Mouse (Mus musculus): ENCODE data around the gene Pdcd1lg2. TPM values are rescaled to one million over a fixed set of nuclear protein-coding genes. Genes with fewer than 3 reads are reported as not detected.

Pdcd1lg2 gene
- total RNA-seq, 4 experiments from 2014 or later = not detected

DNA sequence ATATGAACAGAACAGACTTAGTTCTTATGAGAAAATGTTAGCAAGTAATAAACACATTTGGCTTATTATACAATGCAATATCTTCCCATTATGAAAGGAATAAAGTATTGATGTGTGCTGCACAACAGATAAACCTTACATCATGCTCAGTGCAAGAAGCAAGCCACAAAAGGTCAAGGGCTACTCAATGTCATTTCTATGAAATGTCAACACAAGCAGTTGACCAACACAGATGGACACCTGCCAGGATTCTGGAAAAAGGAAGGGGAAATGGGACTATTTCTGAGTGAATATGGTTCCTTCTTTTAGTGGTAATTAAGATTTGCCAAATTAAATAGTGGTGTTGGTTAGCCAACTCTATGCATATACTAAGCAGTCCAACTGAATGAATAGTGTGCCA, 9.2 kb downstream of the Pdcd1lg2 start:
- DNase-seq = peak; percentile 41

DNA sequence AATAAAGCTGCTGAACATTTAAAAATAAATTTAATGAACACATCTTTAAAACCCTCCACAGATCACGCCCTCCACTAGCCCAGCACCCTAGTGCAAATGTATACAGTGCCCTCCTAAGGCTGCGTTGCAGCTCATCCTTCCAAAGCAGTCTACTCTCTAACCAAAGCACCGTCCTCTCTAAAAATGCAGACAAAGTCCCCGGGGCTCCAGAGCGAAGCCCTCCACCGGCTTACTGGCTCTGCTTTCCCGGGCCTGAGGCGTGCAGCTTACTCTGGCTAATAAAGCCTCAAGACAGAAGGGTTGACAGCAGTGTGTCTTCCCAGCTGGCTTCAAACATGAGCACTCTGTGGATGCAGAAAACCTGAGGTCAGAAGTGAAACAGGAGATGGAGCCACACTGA, 9.7 kb downstream of the Pdcd1lg2 start:
- no peak for DNase-seq

DNA sequence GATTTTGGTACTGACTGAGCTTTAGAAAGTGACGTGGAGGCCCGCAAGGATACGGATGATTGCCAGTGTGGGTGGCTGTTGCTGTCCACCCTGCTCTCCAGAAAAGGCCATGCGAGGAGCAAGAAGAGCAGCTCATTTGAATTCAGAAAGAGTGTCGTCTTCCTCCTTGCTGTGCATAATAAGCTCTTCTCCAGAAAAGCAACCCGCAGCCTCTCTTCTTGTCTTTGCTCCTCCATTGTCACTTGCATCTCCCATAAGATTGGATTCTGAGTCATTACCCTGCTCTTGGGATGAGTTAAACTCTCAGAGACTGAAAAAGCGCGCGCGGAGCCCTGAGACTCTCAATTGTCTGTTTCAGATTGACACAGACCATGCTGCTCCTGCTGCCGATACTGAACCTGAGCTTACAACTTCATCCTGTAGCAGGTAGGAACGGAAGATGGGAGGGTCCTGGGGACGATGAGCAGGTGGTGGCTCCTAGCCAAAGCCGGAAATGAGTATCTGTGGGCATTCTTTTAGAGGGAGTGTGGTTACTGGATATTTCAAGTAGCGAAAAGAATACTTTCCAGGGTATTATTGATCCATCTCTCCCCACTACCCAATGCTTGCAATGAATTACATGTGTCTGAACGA, 11.4 kb downstream of the Pdcd1lg2 start:
- no peak for DNase-seq

DNA sequence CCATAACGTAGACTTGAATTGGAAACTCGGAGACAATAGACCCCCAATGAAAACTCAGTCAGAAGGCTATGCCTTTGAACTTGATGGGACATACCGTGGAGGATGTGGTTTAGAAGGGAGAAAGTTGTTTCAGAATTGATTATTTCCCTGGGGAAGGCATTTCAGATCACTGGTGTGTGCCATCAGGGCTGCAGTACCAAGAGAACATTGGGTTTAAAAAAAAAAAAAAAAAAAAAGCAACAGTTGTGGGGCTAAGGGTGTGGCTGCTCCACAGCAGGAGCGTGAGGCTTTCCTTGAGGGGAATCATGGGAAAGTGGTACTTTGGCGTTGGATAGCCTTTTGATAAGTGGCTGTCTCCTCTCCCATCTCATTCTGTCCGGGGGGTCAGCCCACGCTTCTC, 12.1 kb downstream of the Pdcd1lg2 start:
- DNase-seq = no peak

DNA sequence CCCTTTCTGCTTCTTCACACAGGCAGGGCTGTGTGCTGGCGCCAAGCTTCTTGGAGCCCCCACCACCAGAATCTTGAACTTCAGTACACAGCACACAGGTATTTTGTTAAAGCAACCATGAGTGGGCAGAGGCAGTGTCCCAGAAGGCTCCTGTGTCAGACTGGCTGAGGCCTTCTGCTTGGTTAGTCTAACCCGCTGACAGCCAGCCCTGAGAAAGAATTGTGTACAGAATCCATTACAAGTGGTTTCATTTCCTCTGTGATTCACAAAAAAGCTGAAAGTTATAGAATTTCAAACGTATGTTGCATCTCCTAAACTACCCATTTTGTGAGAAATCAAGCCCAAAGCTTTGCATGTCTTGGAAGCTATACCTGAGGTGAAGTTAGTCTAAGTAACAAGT, 19.8 kb downstream of the Pdcd1lg2 start:
- no peak for DNase-seq

DNA sequence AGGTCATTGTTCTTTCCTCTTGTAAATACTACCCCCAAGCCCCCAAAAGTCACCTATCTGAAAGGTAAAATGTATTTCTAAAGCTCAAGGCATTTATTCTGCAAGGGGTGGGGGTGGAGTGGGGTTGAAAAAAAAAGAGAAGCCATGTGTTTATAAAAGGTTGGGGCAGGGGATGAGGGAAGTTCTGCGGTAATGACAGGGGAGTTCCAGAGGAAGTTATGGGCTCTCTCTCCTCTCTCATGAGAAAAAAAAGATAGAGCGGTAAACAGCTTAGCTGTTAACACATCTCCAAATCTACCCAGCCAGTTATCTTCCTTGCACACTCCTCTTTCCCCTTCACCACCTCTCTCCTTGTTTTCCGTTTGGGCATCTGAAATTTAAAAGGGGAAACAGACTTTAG, 20.2 kb downstream of the Pdcd1lg2 start:
- no peak for DNase-seq

DNA sequence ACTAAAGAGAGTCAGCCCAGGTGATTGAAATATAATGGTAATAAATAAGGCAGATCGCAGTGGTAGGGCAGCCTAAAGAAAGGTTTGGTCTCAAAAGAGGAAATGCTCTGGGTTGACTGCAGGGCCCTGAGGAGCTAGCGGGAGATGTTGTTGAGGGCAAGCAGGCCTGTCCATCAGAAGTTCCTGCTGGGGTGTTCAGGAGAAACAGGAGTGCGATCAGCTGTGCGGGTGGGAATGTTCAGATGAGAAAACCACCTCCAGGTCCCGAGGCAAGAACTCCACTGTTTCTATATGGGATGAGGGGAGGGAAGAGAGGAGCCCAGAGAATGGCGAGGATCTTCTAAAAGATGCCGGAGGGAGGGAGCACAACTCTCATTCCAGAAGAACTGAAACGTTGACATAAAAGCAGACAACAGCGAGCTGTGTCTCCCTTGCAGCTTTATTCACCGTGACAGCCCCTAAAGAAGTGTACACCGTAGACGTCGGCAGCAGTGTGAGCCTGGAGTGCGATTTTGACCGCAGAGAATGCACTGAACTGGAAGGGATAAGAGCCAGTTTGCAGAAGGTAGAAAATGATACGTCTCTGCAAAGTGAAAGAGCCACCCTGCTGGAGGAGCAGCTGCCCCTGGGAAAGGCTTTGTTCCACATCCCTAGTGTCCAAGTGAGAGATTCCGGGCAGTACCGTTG, 26.2 kb downstream of the Pdcd1lg2 start:
- DNase-seq = no peak

DNA sequence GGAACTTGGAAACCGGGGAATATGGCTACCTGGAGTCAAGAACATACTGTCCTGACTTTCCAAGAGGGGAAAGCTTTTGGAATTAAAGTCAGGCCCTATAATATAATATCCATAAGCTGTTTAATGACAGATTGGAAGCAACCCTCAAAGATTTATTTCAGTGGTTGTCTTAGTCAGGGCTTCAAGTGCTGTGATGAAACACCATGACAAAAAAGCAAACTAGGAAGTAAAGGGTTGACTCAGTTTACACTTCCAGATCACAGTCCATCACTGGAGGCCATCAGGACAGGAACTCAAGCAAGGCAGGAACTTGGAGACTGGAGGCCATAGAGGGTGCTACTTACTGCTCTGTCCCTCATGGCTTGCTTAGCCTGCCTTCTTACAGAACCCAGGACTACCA, 27.1 kb downstream of the Pdcd1lg2 start:
- no peak for DNase-seq

DNA sequence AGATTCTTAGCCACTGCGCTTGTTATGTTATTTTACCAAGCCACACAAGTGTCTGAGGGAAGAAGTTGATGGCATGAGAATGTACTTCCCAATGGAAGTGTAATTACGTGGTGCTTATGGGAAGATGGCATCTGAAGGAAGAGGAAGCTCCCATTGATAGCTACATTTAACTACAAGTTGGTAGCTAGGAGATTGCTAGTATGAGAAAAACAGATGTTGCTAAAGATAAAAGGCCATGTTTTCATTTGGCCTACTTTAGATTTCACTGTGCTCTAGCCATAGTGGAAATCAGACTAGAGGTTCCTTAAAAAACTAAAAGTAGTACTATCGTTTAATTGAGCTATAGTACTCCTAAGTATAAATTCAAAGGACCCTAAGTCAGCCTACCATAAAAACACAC, 28.5 kb downstream of the Pdcd1lg2 start:
- DNase-seq = no peak

DNA sequence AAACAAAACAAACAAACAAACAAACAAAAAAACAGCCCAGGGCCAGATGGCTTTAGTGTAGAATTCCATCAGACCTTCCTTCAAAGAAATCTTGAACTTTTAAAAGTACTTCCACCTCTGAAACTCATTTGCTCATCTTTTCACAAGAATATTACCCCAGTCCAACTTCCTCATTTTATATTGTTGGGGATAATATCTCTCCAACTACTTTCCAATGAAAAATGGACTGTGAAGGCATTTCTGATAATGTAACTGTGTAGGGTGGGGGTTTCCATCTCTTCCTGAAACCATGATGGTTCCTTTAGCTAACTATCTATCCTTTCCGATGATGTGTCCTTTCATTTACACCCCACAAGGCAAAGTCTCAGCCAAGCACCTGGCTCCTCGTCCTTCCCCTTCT, 31.8 kb downstream of the Pdcd1lg2 start:
- DNase-seq = no peak

DNA sequence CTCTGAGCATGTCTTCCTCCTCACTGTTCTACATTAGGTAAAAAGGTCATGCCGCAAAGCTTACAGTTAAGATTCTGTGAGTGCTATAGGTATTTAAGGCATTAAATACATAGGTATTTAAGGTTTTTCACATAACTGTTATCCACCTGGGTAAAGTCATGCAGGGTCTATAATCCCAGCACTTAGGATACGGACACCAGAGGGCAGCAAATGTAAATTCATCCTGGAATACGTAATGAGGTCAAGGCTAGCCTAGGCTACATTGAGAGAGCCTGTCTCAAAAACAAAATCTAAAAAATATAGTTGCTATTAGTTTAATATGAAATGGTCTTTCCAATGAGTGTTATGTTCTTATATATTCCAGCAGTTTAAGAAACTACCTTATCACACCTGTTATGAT, 33.6 kb downstream of the Pdcd1lg2 start:
- DNase-seq = no peak

DNA sequence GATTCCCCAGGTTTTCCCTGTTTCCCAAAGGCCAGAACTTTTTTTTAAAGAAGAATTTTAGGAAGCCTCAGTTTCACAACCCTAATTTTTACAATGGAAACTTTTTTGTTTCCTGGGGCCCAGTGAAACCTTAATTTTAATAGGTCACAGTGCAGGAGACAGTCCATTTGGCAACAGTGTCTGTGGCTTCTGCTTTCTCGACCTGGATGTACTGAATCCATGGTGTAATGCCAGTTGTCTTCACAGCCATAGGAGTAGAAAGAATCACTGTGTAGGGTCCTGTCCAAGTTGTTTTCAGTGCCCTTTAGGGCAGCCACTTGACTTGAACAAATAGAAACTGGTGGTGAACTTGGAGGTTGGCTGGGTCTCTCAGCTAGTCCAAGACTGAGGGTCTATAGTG, 37.7 kb downstream of the Pdcd1lg2 start:
- DNase-seq = no peak

DNA sequence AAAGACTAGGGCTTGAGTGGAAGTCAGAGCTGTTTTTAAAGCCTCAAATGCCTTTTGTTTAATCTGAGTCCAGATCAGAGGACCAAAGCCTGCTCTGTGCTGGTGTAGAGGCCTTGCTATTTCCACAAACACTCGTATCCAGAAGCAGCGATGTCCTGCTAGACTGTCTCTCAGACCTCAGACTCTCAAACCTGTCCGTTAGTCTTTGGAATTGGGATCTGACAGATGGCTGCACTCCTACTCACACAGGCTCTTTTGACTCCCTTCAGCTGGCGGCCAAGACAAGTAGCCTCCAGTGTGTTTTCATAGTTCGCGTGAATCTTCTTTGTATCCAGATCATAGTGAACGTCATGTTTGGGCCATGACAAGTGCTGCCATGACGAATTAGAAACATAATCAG, 39.7 kb downstream of the Pdcd1lg2 start:
- no peak for DNase-seq

DNA sequence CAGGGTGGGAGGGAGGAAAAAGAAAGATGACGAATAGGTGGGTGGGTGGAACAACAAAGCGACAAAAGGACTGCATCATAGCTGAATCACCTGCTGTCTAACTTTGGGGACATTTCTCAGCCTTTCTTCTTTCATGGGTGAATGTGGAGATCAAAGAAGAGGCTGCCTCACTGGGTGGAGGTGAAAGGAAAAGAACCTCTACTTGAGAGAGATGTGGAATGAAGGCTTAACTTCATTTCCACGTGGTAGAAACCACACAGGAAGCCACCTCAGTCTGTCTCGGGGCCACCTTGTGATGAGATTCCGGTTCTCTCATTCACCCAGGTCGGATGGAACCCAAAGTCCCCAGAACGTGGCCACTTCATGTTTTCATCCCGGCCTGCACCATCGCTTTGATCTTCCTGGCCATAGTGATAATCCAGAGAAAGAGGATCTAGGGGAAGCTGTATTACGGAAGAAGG, 43.5 kb downstream of the Pdcd1lg2 start:
- DNase-seq = no peak

DNA sequence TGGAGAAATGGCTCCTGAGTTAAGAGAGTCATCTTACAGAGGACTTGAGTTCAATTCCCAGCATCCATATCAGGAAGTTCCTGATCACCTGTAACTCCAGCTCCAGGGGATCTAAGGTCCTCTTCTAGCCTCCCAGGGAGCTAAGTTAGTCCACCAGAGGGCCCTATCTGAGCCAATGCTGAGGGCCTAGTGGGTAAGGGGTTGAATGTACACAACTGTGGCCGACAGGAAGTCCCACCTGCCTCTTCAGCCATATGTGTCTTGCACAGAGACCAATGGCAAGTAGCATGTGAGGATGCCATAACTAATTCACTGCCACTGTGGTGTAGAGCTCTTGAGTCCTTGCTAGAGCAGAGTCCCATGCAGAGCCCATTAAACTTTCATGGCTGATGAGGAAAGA, 44.4 kb downstream of the Pdcd1lg2 start:
- no peak for DNase-seq

DNA sequence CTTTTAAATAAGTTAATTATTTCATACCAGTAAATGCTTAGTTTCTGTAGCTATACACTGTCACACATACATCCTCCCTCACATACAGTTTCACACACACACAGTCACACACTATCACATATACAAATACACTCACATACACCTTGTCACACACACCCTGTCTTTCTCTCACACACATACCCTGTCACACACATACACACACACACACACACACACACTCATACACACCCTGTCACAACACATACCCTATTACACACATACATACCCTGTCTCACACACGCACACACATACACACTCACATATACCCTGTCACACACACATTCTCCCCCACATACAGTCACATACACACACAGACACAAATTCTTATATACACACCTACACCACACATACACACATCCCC, 47.3 kb downstream of the Pdcd1lg2 start:
- no peak for DNase-seq

DNA sequence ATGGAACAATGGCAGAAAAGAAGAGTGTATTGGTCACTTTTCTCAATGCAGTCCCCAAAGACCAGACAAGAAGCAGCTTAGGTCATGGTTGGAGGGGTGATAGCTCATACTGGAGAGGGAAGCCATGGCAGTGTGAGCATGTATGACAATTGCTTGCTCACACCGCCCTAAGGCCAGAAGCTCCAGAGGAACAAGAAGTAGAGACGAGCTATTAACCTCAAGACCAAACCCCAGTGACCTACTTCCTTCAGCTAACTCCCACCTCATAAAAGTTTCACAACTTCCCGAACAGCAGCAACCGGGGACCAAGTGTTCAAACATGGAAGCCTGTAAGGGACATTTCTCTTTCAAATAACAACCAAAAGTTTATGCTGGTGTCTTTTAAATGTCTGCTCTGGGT, 51.7 kb downstream of the Pdcd1lg2 start:
- DNase-seq = no peak

DNA sequence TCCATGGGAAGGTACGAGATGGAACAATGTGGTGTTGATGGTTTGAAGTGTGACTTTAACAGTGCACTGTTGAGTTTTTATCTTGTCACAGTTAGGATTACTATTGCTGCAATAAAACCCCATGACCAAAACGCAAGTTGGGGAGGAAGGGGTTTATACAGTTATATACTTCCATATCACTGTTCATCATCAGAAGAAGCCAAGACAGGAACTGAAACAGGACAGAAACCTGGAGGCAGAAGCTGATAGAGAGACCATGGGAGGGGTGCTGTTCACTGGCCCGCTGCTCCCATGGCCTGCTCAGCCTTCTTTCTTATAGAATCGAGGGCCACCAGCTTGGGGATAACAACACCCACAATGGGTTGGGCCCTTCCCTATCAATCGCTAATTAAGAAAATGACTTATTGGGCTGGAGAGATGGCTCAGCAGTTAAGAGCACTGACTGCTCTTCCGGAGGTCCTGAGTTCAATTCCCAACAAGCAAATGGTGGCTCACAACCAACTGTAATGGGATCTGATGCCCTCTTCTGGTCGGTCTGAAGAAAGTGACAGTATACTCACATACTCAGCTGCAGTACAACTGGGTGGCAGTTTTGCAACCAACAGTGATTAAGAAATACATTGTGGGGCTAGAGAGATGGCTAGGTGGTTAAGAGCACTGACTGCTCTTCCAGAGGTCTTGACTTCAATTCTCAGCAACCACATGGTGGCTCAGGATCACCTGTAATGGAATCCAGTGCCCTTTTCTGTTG, 53.1 kb downstream of the Pdcd1lg2 start:
- DNase-seq = no peak

DNA sequence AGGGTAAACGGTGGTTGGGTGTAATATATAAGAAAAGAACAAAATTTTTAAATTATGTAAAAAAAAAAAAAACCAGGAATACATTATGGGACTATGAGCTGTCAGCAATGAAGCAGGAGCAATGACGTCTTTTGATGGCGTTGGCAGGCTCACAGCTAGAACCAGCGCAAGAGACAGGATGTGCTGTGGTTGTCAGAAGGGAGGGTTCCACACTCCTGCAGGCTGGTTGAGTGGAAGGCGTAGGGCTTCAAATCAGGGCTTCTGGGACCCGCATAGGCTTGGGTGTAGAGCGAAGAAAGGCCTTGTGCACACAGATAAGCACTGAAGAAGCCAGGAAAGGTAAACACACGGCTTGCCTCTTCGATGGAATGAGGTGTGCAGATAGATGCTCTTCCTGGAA, 56.1 kb downstream of the Pdcd1lg2 start:
- no peak for DNase-seq

DNA sequence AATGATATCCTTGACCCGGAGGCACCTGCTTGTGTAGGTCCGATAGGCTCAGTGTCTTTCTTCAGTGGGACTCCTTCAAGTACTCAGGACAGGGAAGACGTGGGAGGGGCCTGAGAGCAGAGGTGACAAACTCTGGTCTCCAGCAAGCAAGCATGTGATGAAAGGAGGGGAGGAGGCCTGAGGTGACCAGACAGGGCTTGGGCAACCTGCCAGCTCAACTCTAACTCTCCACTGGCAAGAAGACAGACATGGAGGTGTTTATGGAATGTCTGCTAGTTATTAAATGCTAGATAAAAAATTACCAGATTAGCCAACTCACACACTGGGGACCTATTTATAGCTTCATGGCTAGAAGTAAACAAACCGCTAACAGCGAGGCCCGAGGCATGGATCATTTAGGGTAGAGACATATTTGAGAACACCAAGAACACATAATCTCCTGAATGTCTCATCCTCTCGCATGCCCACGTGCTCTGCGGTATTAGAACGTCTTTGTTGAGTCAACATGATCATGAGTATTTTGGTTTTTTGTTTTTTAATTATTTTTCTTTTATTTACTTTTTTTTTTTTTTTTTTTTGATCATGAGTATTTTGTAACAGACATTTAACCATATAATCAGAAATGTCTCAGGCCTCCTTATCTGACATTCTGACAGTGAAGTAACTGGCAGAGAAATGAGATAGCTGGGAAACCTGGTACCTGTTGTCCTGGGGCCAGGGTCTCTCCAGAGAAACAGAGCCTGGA, 58.4 kb downstream of the Pdcd1lg2 start:
- DNase-seq = no peak

DNA sequence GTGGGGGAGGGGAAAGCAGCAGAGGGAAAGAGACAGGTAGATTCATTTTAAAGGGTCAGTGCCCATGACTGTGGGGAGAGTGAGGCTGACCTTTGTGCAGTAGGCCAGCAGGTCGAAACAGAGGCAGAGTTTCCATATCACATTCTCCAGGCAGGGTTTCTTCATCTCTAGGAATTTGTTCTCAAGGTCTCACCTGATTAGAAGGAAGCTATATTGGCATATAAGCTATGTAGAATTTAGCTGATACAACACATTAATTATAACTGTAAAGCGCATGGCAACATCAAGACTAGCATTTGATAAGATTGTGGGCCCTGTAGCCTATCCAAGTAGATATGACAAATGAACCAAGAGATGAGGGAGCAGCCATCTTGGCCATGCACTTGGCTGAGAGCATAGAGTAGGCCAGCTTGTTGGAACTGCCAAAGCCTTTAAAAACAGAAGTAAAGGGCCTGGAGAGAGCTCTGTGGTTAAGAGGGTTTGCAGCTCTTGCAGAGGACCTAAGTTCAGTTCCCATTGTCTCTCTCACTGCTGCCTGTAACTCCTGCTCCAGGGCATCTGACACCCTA, 59.1 kb downstream of the Pdcd1lg2 start:
- no peak for DNase-seq

DNA sequence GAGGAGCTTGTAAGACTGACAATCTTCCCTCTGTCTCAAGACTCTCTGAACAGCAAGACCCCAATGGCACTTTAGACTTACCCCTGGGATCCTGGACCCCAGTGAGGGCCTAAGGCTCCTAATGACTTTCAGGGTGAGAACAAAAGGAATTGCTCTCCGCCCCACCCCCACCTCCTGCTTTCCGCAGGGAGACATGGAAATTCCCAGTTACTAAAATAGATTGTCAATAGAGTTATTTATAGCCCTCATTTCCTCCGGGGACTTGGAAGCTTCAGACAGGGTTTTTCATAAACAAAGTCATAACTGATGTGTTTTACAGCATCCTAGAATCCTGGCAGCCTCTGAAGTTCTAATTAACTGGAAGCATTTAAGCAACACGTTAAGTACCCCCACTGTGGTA, 59.9 kb downstream of the Pdcd1lg2 start:
- DNase-seq = peak; percentile 21

DNA sequence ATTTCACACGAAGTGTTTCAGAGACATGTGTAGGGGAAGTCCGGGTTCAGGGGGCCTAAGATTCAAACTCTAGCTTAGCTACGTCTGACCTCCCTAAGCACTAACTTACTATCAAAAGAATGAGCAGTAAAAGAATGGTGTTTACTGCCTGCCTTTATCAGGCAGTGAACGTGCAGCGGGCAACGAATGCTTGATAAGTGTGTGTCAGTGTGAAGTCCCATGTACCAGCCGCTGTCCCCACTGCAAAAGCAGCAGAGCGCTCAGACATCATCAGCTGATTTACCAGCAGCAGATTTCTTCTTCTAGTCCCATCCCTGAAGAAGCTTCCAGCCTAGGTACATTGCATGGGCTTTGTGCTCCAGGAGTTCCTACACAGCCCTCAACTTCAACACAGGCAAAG, 61.7 kb downstream of the Pdcd1lg2 start:
- no peak for DNase-seq
